Mouse (Mus musculus): ENCODE measurements around the gene Vmn1r85. TPM values are rescaled to one million over a fixed set of nuclear protein-coding genes. Genes with fewer than 3 reads are reported as not detected.
A peak's percentile ranks its signal among the peaks of the same experiment; 100 is the strongest.

The Vmn1r85 gene
- polyA plus RNA-seq, 1 experiment from 2014 or later: not detected

GRCm38 (mm10) chr7:13037366-13037765 lies 57.6 kb downstream of the Vmn1r85 start:
- Histone ChIP-seq H3K4me1 (peaks cover 43% of the 10 kb centered on the region), H3K4me2 (peak overlapping the region; percentile 69), H3K9me3 (no peaks in the 10 kb centered on the region), H3K36me3 (peaks cover 29% of the 10 kb centered on the region), H3K27ac (peak overlapping the region; percentile 100), H3K27me3 (peaks cover 17% of the 10 kb centered on the region), H3K9ac (peak overlapping the region; percentile 99), H3K4me3 (peak overlapping the region; percentile 84)
- under 1% methylated on average over 31 of the region's 33 CpGs for WGBS
- ATAC-seq (ENCODE audit: insufficient number of reproducible peaks, low FRiP score, low TSS enrichment, low read depth): no peak

DNA sequence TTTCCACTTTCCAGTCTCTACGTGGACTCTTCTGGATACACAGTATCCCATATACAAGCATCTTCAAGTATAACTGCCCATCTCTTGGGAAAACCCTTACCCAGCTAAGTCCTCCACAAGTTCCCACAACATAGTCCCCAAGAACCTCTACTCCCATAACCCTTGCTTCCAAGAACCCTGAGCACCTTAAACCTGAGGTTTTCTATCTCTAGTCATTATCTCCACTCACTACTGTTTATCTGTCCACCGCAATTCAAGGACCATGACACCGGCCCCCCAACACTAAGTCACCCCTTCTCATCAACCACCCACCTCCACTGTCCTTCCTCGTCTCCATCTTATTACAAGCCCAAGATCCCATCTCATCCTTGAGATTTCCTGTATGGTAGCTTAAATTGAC lies 58.2 kb downstream of the Vmn1r85 start:
- WGBS: 42% methylated on average over 4 of the region's 4 CpGs

GRCm38 (mm10) chr7:13035211-13035855 lies 59.6 kb downstream of the Vmn1r85 start:
- Histone ChIP-seq H3K4me2 (peak overlapping the region; percentile 75), H3K4me3 (peak overlapping the region; percentile 56), H3K9ac (no peak overlapping the region), H3K9me3 (no peaks in the 10 kb centered on the region), H3K36me3 (peaks cover 50% of the 10 kb centered on the region), H3K27ac (peak overlapping the region; percentile 93), H3K27me3 (no peaks in the 10 kb centered on the region), H3K4me1 (peaks cover 43% of the 10 kb centered on the region)
- ATAC-seq (ENCODE audit: insufficient number of reproducible peaks, low FRiP score, low TSS enrichment, low read depth): no peak
- 85% methylated on average over 17 of the region's 17 CpGs for WGBS

More for the DNA sequence above, 58.2 kb downstream of the Vmn1r85 start:
- Histone ChIP-seq H3K4me3 (peak overlapping the region; percentile 84), H3K27me3 (peaks cover 12% of the 10 kb centered on the region), H3K4me2 (peak overlapping the region; percentile 69), H3K27ac (no peak overlapping the region; the same call in 1 of the 2 replicates), H3K36me3 (peaks cover 35% of the 10 kb centered on the region), H3K9me3 (no peaks in the 10 kb centered on the region), H3K4me1 (peaks cover 43% of the 10 kb centered on the region), H3K9ac (peak overlapping the region; percentile 99)
- ATAC-seq (ENCODE audit: insufficient number of reproducible peaks, low FRiP score, low TSS enrichment, low read depth): no peak

GRCm38 (mm10) chr7:13034148-13034977 lies 60.6 kb downstream of the Vmn1r85 start, which contains the start of gene Chmp2a:
TSS of gene Chmp2a (minus strand) at chr7:13034807.
- under 1% methylated on average over 45 of the region's 45 CpGs for WGBS

DNA sequence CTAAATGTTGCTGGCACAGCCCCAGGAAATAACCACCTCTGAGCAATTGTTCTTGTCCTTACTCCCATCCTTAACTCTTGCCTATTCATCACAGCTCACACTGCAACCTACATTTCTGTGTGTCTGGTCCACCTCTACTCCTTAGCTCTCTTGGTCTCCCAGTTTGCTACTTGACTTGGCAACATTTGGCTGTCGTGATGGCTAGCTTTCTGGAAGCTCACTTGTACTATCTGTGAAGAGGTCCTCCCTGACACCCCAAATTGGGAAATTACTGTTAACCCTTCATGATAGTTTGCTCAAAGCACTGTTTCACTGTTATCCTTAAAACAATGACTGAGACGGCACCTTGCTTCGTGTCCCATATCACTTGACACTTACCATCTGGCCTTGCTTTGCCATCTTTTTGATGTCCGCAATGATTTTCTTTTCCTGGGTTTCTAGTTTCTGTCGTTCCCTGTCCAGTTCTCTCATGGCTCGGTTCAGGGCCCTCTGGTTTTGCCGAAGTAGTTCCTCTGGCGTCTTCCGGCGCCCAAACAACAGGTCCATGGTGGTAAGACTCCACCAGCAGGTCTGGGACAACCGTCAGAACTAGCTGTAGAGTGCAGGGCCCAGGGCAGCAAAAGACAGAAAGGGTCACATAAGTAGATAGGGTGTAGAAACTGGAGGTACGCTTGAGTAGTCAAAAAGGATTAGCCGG lies 61.4 kb downstream of the Vmn1r85 start:
- no peaks in the 10 kb centered on the region for H3K27me3 ChIP-seq
- no peaks in the 10 kb centered on the region for H3K9me3 ChIP-seq
- ATAC-seq (ENCODE audit: insufficient number of reproducible peaks, low FRiP score, low TSS enrichment, low read depth): no peak
- H3K4me2 ChIP-seq: peak overlapping the region; percentile 75
- peak overlapping the region; percentile 56 for H3K4me3 ChIP-seq
- WGBS: 46% methylated on average over 13 of the region's 13 CpGs
- peaks cover 67% of the 10 kb centered on the region for H3K36me3 ChIP-seq
- H3K4me1 ChIP-seq: peaks cover 38% of the 10 kb centered on the region
- H3K9ac ChIP-seq: peak overlapping the region; percentile 69
- H3K27ac ChIP-seq: peak overlapping the region; percentile 93

More at GRCm38 (mm10) chr7:13034148-13034977, 60.6 kb downstream of the Vmn1r85 start, which contains the start of gene Chmp2a:
- H3K27ac ChIP-seq: peak within 1 kb of the TSS; percentile 93
- no peaks in the 10 kb centered on the region for H3K27me3 ChIP-seq
- H3K4me2 ChIP-seq: peak within 1 kb of the TSS; percentile 75
- no peaks in the 10 kb centered on the region for H3K9me3 ChIP-seq
- H3K36me3 ChIP-seq: peaks cover 59% of the 10 kb centered on the region
- H3K9ac ChIP-seq: peak within 1 kb of the TSS; percentile 69
- peaks cover 43% of the 10 kb centered on the region for H3K4me1 ChIP-seq
- ATAC-seq (ENCODE audit: insufficient number of reproducible peaks, low FRiP score, low TSS enrichment, low read depth): peak; percentile 76
- H3K4me3 ChIP-seq: peak within 1 kb of the TSS; percentile 56

Other genes with a start within 250 kb of the Vmn1r85 start
- 4.5 and 4.9 TPM in 2 replicates for gene Zfp128, start 214.0 kb downstream of the Vmn1r85 start, polyA plus RNA-seq (2015; fragmentation: Nextera tagmentation; extraction: Ambion mirVana)
- gene Zscan22, start 197.4 kb downstream of the Vmn1r85 start, polyA plus RNA-seq (2015; fragmentation: Nextera tagmentation; extraction: Ambion mirVana): 17.3 and 17.7 TPM in 2 replicates
- 887 and 1,056 TPM in 2 replicates for gene Rps5, start 172.9 kb downstream of the Vmn1r85 start, polyA plus RNA-seq (2015; fragmentation: Nextera tagmentation; extraction: Ambion mirVana)
- gene Rnf225, start 167.8 kb downstream of the Vmn1r85 start, polyA plus RNA-seq (2015; fragmentation: Nextera tagmentation; extraction: Ambion mirVana): 1.9 and 3.0 TPM in 2 replicates
- 13.3 and 13.5 TPM in 2 replicates for gene Zfp324, start 129.3 kb downstream of the Vmn1r85 start, polyA plus RNA-seq (2015; fragmentation: Nextera tagmentation; extraction: Ambion mirVana)
- gene Zfp446, start 117.3 kb downstream of the Vmn1r85 start, polyA plus RNA-seq (2015; fragmentation: Nextera tagmentation; extraction: Ambion mirVana): 7.4 and 7.8 TPM in 2 replicates
- 0.07 and 0.20 TPM in 2 replicates for gene Slc27a5, start 97.0 kb downstream of the Vmn1r85 start, polyA plus RNA-seq (2015; fragmentation: Nextera tagmentation; extraction: Ambion mirVana)
- gene Trim28, start 96.1 kb downstream of the Vmn1r85 start, polyA plus RNA-seq (2015; fragmentation: Nextera tagmentation; extraction: Ambion mirVana): 189 and 243 TPM in 2 replicates
- gene Zbtb45, start 85.1 kb downstream of the Vmn1r85 start, polyA plus RNA-seq (2015; fragmentation: Nextera tagmentation; extraction: Ambion mirVana): 23.7 and 25.2 TPM in 2 replicates
- gene Chmp2a, start 60.4 kb downstream of the Vmn1r85 start, polyA plus RNA-seq (2015; fragmentation: Nextera tagmentation; extraction: Ambion mirVana): 179 and 185 TPM in 2 replicates
- 102 and 104 TPM in 2 replicates for gene Ube2m, start 56.9 kb downstream of the Vmn1r85 start, polyA plus RNA-seq (2015; fragmentation: Nextera tagmentation; extraction: Ambion mirVana)
- 2.5 and 3.7 TPM in 2 replicates for gene Mzf1, start 40.4 kb downstream of the Vmn1r85 start, polyA plus RNA-seq (2015; fragmentation: Nextera tagmentation; extraction: Ambion mirVana)
- not detected in 2 replicates for gene Vmn1r86, start 24.7 kb upstream of the Vmn1r85 start, polyA plus RNA-seq (2015; fragmentation: Nextera tagmentation; extraction: Ambion mirVana)
- not detected in 2 replicates for gene Vmn1r87, start 45.0 kb upstream of the Vmn1r85 start, polyA plus RNA-seq (2015; fragmentation: Nextera tagmentation; extraction: Ambion mirVana)
- gene Vmn1r88, start 64.4 kb upstream of the Vmn1r85 start, polyA plus RNA-seq (2015; fragmentation: Nextera tagmentation; extraction: Ambion mirVana): not detected in 2 replicates
- not detected in 2 replicates for gene Vmn1r89, start 117.8 kb upstream of the Vmn1r85 start, polyA plus RNA-seq (2015; fragmentation: Nextera tagmentation; extraction: Ambion mirVana)
- 83.4 and 85.3 TPM in 2 replicates for gene Lig1, start 182.1 kb upstream of the Vmn1r85 start, polyA plus RNA-seq (2015; fragmentation: Nextera tagmentation; extraction: Ambion mirVana)
- 9.3 and 11.0 TPM in 2 replicates for gene Zswim9, start 183.5 kb upstream of the Vmn1r85 start, polyA plus RNA-seq (2015; fragmentation: Nextera tagmentation; extraction: Ambion mirVana)
- gene Pla2g4c, start 229.5 kb upstream of the Vmn1r85 start, polyA plus RNA-seq (2015; fragmentation: Nextera tagmentation; extraction: Ambion mirVana): 0.90 and 1.0 TPM in 2 replicates